Mouse (Mus musculus): ENCODE data around the gene Zfp653. TPM values are rescaled to one million over a fixed set of nuclear protein-coding genes. Genes with fewer than 3 reads are reported as not detected.

Gene Zfp653
- total RNA-seq, 2 experiments from 2014 or later = 8.4 to 8.7 TPM

DNA sequence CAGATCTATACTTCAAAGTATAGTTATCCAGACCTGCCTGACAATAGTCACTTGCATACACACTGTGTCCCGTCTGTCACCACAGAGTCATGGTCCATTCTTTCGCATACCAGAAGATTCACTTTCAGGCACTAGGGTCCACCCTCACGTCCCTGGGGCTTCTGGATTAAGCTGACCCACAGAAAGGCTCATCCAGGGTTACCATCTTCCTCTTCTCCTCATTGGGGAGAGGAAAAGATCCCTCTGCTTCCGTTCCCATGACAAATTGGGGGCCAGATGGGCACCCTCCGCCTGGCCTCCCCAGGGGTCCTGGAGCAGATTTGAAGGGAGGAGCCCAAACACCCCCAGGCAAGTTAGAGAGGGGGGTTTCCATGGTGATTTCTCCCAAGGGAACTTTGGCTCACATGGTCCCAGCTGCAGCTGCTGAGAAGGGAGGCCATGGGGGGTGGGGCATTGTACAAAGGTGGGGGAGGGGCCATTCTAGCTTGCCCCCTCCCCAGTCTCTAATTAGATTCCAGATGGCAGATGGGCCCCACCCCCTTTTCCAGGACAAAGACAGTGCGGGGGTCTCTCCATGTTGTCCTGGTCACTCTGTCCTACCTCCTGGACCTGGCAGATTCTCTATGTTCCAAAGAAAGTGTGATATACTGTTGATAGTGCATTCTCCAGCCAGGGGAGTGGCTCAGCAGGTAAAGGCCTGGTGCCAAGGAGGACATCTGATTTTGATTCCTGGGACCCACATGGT lies 35.7 kb downstream of the Zfp653 start:
- DNase-seq (ENCODE audit: low spot score in 2 of 2) = no peak

DNA sequence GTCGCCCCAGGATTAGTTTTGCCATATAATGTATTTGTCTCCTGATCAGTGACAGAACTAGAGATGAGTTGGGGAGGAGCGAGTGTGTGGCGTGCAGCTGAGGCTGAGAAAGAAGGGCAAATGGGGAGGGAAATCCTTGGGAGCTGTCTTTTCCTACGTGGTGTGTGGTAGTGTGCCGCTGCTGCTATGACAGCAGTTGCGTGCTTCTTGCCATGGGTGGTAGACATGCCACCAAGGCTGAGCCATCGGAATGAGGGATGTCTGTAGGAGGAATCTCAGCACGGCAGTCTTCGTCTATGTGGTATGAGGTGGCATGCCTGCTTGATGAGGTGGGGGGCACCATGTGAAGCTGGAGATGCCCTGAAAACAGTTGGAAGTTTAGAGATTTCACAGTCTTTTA lies 40.8 kb downstream of the Zfp653 start:
- DNase-seq (ENCODE audit: low spot score in 2 of 2) = no peak

- no peak for DNase-seq (ENCODE audit: low spot score in 2 of 2)
Observed at GRCm38 (mm10) chr9:22028467-22028866, 42.7 kb downstream of the Zfp653 start.

- no peak for DNase-seq (ENCODE audit: low spot score in 2 of 2)
Observed at GRCm38 (mm10) chr9:22024592-22024991, 46.6 kb downstream of the Zfp653 start.

DNA sequence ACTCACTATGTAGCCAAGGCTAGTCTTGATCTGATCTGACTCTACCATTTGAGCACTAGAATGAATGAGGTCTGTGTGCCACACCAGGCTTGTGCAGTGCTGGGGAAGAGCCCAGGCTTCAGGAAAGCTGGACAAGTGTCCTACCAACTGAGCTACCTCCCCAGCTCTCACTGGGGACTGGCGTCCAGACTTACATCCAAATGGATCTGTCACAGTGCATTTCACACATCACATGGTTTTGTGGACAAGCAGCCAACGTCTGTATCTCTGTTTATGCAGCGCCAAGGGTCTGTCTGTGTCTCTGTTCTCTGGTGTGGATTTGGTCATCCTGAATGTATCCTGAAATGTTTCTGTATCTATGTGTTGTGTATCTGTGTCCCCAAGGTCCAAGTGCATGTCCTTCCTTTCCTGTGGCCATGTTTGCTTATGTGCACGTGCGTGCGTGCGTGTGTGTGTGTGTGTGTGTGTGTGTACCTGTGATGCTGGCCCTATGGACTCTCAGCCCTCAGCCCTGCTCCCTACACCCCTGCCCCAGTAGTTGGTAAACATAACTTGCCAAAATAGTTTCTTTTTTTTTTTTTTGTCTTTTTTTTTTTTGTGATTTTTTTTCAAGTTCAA lies 53.9 kb downstream of the Zfp653 start:
- no peak for DNase-seq (ENCODE audit: low spot score in 2 of 2)

- DNase-seq (ENCODE audit: low spot score in 2 of 2) = no peak
Observed at GRCm38 (mm10) chr9:22016245-22016644, 54.9 kb downstream of the Zfp653 start.

- no peak for DNase-seq (ENCODE audit: low spot score in 2 of 2)
Observed at GRCm38 (mm10) chr9:22012731-22013130, 58.4 kb downstream of the Zfp653 start.

GRCm38 (mm10) chr9:22011055-22011454 lies 60.1 kb downstream of the Zfp653 start:
- no peak for DNase-seq (ENCODE audit: low spot score in 2 of 2)

Small RNAs within 50 kb of the gene (microRNA-seq; reads per million reads assigned to microRNA genes)
- gene Mir7084 (ENCODE audit: borderline number of aligned reads in 2 of 2) = 0 to 0.47 reads per million in 2 experiments

Other genes starting within 250 kb of the Zfp653 start
- 10 to 100 TPM in 1 of 2 experiments, 1 to 10 TPM in 1; 8.2 to 26.2 TPM for gene Angptl8, start 235.9 kb downstream of the Zfp653 start, total RNA-seq (2021)
- gene Dock6, start 218.7 kb downstream of the Zfp653 start, total RNA-seq (2021) = 10 to 100 TPM; 29.7 to 36.1 TPM
- 10 to 100 TPM; 40.6 to 43.4 TPM for gene Rab3d, start 153.2 kb downstream of the Zfp653 start, total RNA-seq (2021)
- gene Ccdc159, start 143.9 kb downstream of the Zfp653 start, total RNA-seq (2021) = 10 to 100 TPM; 10.7 to 11.2 TPM
- 100 to 1,000 TPM; 280 to 531 TPM for gene Tmem205, start 143.8 kb downstream of the Zfp653 start, total RNA-seq (2021)
- 10 to 100 TPM; 19.4 to 22.3 TPM for gene Plppr2, start 134.3 kb downstream of the Zfp653 start, total RNA-seq (2021)
- 10 to 100 TPM; 12.3 to 14.2 TPM for gene Swsap1, start 115.6 kb downstream of the Zfp653 start, total RNA-seq (2021)
- gene Epor, start 107.9 kb downstream of the Zfp653 start, total RNA-seq (2021) = 1 to 10 TPM; 1.6 to 2.9 TPM
- gene Rgl3, start 81.9 kb downstream of the Zfp653 start, total RNA-seq (2021) = 10 to 100 TPM; 19.2 to 51.9 TPM
- gene Ccdc151, start 68.7 kb downstream of the Zfp653 start, total RNA-seq (2021) = 1 to 10 TPM in 1 of 2 experiments, under 1 TPM in 1; 0.77 to 1.1 TPM
- 100 to 1,000 TPM; 132 to 173 TPM for gene Prkcsh, start 68.6 kb downstream of the Zfp653 start, total RNA-seq (2021)
- 1 to 10 TPM; 2.7 to 2.8 TPM for gene Elavl3, start 19.4 kb downstream of the Zfp653 start, total RNA-seq (2021)
- under 1 TPM in 1 of 2 experiments, not detected in 1; 0.61 TPM for gene Gm49318, start 117 bp downstream of the Zfp653 start, total RNA-seq (2021)
- 10 to 100 TPM; 49.0 to 64.4 TPM for gene Ecsit, start 14.1 kb upstream of the Zfp653 start, total RNA-seq (2021)
- gene Cnn1, start 27.8 kb upstream of the Zfp653 start, total RNA-seq (2021) = 1 to 10 TPM in 1 of 2 experiments, under 1 TPM in 1; 0.99 to 2.7 TPM
- 10 to 100 TPM; 73.3 to 81.8 TPM for gene Elof1, start 45.8 kb upstream of the Zfp653 start, total RNA-seq (2021)
- gene Acp5, start 64.3 kb upstream of the Zfp653 start, total RNA-seq (2021) = 10 to 100 TPM; 46.9 to 92.0 TPM
- 10 to 100 TPM; 42.5 to 44.3 TPM for gene Pigyl, start 85.5 kb upstream of the Zfp653 start, total RNA-seq (2021)
- 1 to 10 TPM; 1.8 to 2.0 TPM for gene Zfp872, start 116.7 kb upstream of the Zfp653 start, total RNA-seq (2021)
- 10 to 100 TPM; 35.5 to 44.0 TPM for gene Zfp809, start 154.3 kb upstream of the Zfp653 start, total RNA-seq (2021)
- gene Zfp599, start 188.5 kb upstream of the Zfp653 start, total RNA-seq (2021) = under 1 TPM; 0.50 to 0.61 TPM
- gene Zfp810, start 236.3 kb upstream of the Zfp653 start, total RNA-seq (2021) = 1 to 10 TPM; 4.4 to 4.7 TPM